Mouse (Mus musculus) central nervous system, embryonic 11.5 days (tissue): ENCODE measurements around the gene Fam47c. TPM values are rescaled to one million over a fixed set of nuclear protein-coding genes. Genes with fewer than 3 reads are reported as not detected.

ENCODE experiments used
- polyA plus RNA-seq: library from polyadenylated mRNA; depleted of rRNA; stranded (reverse); fragments of >200 nt; gene quantifications from 2 replicates; pipeline ENCODE4 v1.2.3, GENCODE M21; 2012; rRNA removed

The Fam47c gene
- not detected in 2 replicates for polyA plus RNA-seq

GRCm38 (mm10) chrX:78737463-78737862, at the start of gene Fam47c:
Gene Fam47c (plus strand): TSS chrX:78737763.

Other genes with a start within 250 kb of the Fam47c start
- 2.4 and 7.4 TPM in 2 replicates for gene Prrg1, start 153.9 kb upstream of the Fam47c start, polyA plus RNA-seq